Mouse (Mus musculus): ENCODE measurements around the gene Olfr876.

DNA sequence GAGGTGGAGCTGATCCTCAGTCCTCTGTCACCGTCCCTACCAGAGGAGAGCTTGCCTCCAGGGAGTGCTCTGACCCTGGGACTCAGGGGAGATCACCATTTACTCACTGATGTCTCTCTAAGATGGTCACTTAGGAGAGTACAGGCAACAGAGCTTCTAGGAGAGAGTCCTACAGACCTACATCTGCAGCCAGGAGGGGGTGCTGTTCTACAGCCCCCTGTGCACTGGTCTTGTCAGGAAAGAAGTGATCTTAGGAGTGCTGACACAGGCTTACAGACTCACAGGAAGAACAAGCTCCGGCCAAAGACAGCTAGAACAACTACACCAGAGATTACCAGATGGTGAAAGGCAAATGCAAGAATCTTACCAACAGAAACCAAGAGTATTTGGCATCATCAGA is 40.3 kb upstream of the Olfr876 start:
- TF ChIP-seq CTCF (IDR thresholded peaks at IDR 0.05; ENCODE audit: low read depth, low read length) (peak; percentile 8; the same call in 1 of the 2 replicates), POLR2A (IDR thresholded peaks at IDR 0.05; ENCODE audit: extremely low read depth, insufficient read depth, low read length) (no peak)

Measured in liver, adult 2 months (tissue).